Mouse (Mus musculus): ENCODE data around the gene Gm20809.
"Not testable (repeated sequence)": the region's sequence is repeated elsewhere in the genome, so short reads cannot be mapped to it uniquely, and the experiment has no call there.

The Gm20809 gene

DNA sequence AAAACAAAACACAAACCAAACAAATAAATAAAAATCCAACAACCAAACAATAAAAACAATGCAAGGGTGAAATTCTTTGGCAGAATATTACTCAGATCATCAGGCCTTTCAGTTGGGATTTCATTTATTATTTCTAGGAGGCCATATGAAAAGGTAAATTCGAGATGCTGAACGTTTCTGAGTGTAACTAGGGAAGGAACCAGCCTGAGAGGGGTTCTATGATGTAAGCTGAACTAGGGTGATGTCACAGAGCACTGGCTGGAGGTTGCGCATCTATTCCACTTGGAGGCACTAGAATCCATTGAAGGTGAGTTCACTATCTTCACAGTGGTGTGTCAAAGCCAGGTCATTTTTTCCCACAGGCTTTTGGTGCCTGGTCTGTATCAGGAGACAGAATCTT lies at the start of gene Gm20809:
Gm20809 (plus strand) TSS at position 301 of the 400 bp plus-strand sequence.
- DNase-seq (ENCODE audit: extremely low read depth, low read depth, low spot score) = not testable (repeated sequence)
